Mouse (Mus musculus) kidney, postnatal 4 days (tissue): ENCODE measurements around the gene Bbx.
A peak's percentile ranks its signal among the peaks of the same experiment; 100 is the strongest.

Experiments used
- DNase-seq, 2 experiments: peaks; one replicate each; pipeline ENCODE4 v3.0.0; 2021; ENCODE audit warnings: mixed read lengths in 2 of 2

Gene Bbx

DNA sequence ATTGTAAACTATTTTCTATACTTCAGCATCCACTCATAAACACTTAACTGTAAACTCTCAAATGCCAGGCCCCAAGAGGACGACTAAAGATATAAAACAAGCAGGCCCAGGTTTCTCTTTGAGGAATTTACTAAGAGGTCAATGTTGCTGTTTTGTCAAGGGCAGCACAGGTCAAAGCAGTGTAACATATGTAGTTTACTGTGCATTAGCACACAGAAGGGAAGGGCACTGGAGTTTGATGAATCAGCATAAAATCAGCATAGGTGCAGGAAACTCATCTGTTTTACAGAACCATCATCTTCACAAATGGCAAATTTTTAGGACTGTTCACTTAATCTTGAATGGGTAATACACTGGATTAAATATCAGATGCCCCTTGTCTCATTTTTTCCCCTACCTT lies 205.9 kb downstream of the Bbx start:
- no peak for DNase-seq

DNA sequence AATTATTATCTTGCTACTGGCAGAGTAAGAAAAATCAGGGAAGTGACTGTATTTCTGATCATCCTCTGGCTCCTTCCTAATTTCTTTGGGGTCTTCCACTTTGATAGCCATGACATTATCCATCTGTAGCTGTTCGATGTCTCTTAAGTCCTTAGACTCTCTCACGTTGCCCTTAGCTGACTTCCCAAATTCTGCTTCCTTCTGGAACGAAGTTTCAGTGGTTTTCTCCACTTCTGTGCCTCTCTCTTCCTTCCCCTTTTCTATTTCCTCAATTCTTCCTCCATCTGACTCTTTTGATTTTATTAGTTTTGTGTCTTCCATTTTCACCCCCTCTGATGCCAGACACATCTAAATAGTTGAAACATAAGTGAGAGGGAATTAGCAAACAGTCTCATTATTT lies 207.2 kb downstream of the Bbx start:
- DNase-seq: no peak

DNA sequence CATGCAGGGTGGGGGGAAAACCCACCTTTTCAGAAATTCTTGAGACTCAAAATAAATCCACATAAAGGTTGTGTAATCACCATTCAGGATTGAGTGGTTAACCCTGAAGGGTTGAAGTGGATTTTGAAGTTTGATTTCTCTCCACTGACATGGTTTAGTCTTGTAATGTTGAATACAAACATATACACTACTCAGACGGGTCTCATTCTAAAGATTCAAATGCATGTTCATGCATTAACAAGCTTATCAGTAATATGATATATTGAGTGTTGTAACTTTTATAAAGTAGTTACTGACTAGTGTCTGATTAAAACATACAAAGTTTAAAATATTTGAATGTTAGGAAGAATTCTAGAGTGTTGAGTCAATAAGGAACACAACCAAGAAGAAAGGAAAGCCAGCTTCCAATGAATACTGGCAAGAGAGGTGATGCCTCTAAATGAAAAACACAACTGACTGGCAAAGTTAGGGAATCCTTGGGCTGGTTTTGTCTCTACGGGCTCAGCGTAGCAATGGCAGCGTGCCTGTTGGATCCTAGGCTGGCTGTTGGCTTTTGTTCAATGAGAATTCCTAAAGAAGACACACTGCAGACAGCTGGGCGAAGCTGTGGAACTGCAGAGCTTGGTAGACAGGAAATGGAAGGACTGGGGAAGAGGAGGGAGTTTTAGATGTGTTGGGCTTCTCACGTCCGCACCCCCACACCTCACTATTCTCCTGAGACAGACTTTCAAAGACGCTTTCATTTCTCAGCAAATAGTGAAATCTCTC lies 211.3 kb downstream of the Bbx start:
- DNase-seq: peak; percentile 7 to 25

DNA sequence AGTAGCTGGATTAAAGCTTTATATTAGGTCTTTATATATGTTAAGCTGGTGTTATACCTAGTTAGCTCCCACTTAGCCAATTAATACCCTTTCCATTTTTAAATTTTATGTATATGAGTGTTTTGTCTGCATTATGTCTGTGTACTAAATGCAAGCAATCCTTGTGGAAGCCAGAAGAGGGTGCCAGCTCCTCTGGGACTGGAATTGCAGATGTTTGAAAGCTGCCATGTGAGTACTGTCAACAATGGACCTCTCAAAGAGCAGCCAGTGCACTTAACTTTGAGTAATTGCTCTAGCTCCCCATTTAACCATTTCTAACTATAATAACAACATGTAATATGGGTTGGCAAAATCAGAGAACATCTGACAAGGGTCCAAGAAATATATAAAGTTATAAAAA lies 215.1 kb downstream of the Bbx start:
- DNase-seq: no peak

DNA sequence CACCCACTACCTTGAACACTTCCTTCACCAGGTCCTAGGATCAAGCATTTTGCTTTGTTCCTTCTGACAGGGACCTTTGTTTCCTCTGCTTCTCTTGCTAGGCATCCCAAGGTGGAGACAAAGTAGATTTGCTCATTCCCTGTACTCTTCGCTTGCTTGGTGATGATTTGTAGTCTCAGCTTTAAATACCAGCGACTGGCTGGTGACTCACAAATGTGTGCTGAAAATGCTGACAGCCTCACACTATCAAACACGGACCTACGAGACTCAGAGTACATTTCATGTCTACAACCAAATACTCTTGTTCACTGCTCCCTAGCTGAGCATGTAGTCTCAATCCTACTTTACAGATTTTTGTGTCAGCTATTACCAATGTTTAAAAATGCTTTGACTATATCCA lies 220.5 kb downstream of the Bbx start:
- DNase-seq: no peak

DNA sequence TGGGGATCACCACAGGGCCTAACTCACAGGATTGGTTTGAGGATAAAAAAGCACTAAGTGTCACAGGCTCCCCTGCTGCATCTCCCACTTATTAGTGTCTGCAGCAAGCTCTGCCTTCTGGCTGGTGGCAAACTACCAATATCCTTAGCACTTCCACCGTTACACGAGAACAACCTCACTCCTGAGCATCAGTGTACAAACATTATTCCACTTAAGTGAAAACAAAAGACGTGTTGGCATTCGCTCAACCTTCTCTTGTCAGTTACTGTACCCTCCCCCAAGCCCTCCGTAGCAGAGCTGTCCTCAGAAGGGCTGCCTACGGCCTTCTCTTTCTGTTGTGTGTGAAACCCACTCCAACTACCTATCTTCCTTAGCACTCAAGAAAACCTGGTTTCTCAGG lies 221.0 kb downstream of the Bbx start:
- DNase-seq: no peak

DNA sequence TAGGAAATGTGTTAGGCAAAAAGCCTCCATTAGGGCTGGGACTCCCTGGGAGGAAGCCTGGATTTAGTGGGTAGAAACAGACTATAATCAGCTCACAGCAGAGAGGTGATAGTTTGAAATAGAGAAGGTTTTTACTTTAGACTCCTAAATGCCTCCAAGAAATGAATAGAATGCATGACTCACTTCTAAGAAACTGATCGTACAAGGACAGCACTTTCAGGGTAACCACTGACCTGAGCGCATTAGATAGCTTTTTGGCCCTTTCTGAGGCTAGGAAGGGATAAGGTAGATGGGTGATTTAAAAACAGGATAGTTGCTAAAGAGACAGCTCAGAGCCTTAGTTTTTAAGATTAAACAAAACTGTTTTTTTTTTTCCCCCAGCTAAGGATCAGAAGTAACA lies 221.4 kb downstream of the Bbx start:
- DNase-seq: no peak

DNA sequence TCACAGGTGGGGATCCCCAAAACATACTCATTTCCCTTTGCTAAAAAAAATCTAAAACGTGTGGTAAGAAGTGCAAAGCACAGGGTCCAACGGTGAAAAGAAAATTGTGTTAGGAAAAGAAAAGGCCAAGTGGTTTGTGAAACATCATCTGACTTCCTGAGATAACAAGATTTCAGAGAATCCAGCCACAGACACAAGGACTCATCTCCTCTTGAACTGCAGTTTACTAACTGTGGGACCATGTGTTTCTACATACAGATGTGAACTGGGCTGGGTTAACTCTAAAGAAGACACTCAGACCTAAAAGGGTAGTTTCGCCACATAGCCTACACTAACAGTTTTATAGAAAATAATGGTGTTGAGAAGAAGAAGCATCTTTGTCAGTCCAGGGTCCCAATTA lies 227.2 kb downstream of the Bbx start:
- no peak for DNase-seq

DNA sequence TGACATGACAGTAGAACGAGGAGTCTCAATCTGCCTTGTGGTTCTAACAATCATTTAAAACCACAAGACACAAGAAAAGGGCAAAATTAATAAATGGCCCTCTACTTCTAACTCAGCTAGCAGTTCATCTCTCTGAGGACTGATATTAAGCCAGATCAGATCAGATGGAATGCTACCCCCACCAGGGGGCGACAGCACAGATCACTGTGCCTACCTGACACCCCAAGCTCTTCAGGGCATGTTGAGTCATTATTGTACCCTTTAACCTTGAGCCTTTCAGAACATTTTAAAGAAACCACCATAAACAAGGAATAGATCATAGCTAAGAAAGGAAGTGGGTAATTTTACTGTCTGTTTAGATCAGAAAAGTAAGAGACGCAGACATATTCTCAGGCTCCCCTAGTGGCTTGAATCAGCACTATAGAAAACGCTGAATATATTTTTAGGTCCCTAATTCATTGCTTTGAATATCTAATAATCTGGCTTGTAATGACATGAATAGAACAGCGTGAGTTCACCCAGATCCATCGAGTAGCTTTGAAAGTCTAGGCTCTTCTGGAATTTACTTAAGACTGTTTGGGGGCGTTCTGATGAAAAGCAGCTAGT lies 230.5 kb downstream of the Bbx start:
- DNase-seq: peak; percentile 58 to 68

DNA sequence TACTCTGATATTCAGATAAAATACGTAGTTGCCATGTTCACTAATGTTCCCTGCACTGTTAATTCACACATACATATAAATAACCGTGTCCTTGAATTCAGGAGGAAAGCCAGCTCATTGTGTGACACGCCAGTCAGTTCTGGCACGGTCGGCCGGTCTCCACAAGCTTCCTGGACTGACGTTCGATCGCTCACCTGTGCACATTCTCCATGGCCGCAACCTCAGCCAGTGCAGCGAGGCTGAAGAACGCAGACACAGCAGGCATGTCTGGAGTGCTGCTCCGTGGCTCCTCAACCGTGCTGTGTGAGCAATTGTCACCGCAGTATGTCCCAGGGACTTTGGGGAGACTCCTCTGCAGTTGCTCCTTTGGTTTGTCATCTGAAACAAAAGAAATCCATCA lies 232.0 kb downstream of the Bbx start:
- DNase-seq: peak; percentile 15 to 34

DNA sequence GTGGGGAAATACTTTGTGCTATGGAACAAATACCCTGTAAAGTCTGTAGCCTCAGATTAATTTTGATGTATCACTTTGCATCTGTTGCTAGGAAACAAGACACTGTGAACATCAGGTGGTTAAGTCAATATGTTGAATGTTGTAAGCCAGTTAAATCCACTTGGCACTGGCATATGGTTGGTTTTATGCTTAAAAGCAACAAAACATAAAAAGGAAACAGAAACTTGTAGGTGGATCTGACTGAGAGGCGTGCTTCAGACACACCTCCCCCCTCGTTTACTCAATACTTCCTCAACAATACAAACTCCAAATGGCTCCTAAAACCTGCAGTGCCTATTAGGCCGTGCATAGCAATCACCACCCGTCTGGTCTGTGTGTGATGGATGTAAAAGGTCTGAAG lies 236.1 kb downstream of the Bbx start:
- no peak for DNase-seq

DNA sequence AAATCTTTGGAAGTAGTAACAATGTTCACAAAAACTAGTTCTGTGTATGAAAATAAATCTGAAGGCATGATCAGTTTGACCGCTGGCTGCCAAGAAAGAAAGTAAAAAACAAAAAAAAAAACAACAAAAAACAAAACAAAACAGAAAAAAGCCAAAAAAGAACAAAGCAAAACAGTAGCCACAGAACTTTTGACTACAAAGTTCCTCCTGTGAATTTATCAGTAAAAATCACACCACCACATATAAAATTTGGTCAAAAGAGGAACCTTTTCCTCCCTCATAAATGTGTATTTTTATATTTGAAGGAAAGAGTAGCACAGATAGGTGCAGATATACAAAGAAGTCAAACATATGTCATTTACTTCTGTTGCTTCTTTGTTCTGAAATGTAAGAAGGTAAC lies 239.6 kb downstream of the Bbx start:
- DNase-seq: no peak

DNA sequence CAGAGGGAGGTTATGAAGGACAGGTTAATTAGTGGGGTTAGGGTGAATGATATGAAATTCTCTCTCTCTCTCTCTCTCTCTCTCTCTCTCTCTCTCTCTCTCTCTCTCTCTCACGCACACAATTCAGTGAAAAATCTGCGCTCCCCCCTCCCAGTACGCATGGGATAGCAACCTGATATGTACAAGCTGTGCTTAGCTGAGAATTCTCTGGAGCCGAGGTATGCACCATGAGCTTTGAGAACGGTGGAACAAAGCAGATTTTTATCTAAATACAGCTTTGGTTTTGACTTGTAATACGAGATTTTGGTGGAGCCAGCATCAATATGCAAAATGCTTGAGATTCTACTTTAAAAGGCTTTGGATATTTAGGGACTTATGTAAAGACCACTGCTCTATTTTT lies 243.1 kb downstream of the Bbx start:
- no peak for DNase-seq

DNA sequence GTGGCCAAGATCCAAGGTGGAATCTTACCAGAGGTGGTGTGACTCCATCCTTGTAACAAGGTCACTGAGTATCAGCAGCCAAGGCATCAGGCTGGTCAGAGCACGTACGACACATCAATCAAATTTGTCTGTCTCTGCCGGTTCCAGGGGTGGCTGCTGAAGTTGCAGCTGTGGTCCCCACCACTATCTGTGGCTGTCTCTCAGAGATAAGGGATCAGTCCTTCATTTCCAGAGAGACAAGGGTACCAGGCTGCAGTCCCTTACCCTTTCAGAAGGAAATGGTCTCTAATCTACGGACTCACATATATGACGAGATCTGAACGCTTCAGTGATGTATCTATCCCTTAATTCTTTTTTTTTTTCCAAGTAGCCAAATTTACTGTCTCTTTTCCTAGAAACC lies 245.6 kb downstream of the Bbx start:
- no peak for DNase-seq

DNA sequence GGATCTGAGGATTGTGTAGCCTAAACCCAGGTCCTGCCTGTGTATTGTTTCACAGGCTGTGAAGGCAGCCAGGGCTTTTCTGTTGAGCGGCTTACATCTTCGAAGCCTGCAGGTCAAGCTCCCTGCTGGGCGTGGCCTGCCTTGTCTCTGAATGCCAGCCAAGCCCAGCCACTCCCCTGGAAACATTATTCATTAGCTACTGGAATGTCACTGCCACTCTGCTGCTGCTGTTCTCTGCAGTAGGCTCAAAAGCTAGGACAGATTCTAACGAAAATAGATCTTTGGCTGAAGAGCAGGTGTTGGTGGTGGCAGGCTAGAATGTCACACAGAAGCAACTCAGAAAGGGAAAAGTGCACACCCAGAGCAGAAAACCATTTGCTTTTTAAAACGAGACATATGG lies 247.1 kb downstream of the Bbx start:
- peak; percentile 74 to 82 for DNase-seq

DNA sequence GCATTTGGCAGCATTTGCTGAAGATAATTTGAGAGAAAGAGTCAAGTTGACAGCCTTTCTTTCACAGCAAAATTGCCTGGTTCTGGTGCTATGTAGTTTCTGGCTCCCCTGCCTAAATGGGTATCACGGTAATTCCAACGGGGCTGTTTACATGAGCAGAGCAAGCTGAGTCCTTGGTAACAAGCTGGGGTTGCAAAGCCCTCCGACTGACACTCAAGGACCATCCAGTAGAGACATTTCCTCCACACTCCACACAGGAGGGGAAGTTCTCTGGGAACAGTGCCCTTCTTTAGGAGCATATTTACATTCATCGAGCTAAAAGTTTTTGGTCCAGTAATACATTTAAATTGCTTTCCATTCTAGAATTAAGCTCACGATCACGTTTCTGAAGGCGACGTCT lies 249.2 kb downstream of the Bbx start:
- DNase-seq: no peak

DNA sequence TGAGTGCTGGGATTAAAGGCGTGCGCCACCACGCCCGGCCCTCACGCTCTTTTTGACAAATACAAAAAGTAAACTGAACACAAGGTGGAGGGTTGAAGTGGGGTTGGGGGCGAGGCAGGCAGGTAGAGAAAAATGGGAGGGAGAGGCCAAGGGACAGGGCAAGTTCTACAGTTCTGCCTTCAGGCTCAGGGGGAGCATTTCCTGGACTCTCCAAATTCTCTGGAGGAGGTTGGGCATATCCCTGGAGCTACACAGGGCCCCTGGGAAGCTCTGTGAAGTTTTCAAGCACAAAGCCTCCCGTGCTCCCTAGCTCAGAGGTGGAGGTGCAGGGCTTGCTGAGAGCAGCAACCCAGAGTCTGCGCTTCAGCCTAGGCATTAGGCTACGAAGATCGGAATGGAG lies 249.6 kb downstream of the Bbx start:
- DNase-seq: no peak

DNA sequence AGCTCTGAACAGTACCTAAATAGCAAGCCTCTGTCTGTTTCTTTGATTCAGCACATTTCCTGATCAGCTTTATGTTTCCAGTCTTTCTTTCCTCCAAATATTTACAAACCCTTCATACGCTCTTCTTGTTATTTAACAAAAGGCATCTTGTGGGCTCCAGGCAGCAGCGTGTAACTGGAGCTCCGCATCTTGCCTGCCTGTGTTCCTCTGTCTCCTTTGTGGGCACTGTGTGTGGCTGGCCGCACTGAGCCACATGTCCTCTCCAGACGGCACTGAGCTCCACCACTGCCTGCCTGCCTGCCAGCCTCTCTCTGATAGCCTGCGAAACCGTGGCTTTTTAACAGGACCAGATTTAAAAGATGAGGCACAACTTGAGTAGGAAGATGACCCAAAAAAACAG lies 259.4 kb downstream of the Bbx start:
- no peak for DNase-seq

DNA sequence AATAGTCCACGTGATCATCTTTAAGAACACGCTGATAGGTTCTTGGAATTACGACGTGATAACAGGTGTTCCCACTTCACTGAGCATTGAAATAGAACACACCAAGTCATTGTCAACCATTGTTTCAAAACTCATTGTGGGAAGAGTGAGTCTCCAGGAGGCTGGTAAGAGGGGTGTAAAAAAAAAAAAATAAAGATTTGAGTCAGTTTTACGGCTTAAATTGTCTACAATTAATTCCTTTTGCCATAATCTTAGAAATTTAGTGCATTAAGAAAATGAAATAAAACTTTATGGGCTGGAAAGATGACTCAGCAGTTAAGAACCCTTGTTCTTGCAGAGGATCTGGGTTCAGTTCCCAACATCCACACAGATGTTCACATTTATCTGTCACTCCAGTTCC lies 261.4 kb downstream of the Bbx start:
- no peak for DNase-seq

DNA sequence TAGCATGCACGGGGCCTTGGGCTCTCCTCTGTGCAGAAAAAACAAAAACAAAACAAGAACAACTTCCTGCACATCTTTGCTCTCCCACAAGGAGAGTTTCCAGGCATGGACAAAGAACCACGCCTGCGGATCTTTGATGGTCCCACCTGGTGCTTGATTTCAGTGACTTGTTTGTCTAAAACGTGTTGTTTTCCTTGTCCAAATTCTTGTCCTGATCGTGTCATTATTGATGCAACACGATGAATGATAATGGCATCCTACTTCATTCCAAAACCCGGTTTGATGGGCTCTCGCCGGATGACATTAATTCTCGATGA lies 264.2 kb downstream of the Bbx start:
- DNase-seq: no peak

DNA sequence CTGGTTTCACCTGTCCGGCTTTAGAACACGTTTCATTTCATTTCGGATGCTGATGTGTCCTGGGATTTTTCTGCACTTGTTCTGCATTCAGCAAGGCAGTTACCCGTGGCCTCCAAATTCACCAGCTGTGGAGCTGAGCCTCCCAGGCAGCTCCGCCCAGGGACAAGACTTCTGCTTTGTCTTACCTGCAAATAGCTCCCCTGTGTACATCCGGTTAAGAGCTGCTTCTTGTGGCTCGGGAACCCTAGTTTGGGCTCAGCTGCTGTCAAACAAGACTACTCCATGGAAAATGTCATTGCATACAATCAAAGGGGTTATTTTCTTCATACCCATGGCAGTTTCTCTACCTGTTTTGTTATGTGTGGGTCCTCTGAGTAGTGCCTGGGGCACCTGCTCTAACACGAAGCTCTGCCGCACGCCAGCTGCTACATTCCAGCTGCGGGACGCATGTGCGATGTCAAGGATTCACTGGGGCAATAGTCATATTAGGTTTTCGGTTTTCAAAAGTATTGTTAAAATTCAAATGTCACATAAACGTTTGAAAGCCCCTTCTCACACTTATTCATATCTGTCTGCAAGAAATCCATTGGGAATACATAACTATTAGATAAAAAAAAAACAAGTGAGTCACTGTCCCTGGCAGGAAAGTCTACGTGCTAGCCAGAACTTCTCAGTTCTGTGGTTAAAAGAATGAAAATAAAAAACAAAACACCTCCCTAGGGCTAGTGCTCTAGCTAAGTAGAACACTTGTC lies 264.8 kb downstream of the Bbx start:
- no peak for DNase-seq

DNA sequence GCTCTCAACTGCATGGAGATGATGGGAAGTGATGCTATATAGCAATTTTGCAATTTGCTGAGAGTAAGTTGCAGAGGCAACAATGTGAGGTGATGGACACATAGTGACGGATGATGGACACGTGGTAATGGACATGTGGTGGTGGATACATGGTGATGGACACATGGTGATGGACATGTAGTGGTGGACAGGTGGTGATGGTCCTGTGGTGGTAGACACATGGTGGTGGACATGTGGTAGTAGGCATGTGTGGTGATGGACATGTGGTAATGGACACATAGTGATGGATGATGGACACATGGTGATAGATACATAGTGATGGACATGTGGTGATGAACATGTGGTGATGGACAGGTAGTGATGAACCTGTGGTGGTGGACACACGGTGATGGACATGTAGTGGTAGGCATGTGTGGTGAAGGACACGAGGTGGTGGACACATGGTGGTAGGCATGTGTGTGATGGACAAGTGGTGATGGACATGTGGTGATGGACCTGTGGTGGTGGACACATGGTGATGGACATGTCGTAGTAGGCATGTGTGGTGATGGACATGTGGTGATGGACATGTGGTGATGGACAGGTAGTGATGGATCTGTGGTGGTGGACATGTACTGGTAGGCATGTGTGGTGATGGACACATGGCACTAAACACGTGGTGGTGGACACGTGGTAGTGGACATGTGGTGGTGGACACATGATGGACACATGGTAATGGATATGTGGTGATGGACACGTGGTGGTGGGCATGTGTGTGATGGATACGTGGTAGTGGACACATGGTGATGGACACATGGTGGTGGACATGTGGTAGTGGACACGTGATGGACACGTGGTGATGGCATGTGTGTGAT lies 271.5 kb downstream of the Bbx start:
- DNase-seq: no peak

DNA sequence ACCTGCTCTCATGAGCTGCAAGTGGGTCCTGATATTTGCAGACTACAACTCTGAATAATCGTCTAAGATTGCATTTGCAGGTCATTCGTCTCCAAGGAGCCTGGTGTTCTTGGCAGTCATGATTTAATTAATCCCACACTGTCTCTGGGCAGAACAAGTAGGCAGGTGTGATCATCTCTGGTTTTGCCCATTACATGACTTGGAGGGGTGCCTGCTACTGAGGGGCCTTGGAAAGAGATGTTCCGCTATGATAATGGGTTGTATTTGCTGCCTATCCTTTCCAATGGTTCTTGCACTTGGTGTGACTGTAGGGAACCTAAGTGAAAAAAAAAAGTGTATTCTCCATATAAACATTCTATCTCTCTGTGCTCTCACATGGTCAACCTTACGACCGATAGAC lies 273.6 kb downstream of the Bbx start:
- DNase-seq: no peak

DNA sequence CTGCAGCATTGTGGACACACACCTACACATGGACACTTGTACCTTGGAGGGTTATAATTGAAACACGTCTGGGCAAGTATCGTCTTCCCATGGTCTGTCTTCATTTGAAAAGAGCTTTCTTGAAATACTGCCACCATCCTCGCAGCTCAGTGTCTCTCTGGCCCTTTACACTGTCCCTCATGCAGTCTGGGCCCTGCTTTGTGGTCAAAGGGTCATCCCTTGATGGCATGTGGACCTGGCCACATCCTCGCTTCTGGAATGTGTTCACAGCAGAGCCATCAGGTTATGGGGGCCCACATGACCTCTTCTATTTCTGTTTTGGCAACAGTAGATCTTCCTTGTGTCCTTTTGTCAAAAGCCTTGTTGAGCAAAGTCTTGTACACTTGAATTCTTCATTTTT lies 282.6 kb downstream of the Bbx start:
- DNase-seq: no peak
